Mouse (Mus musculus): ENCODE data around the gene Nxnl2. TPM values are rescaled to one million over a fixed set of nuclear protein-coding genes. Genes with fewer than 3 reads are reported as not detected.

Nxnl2 gene
- polyA plus RNA-seq (2015; fragmentation: Nextera tagmentation; extraction: Ambion mirVana): 1.0 and 2.5 TPM in 2 replicates

GRCm38 (mm10) chr13:51170691-51171680 lies at the start of gene Nxnl2:
TSS of gene Nxnl2 (plus strand) at chr13:51171022.
- Histone ChIP-seq H3K27me3 (peaks cover 20% of the 10 kb centered on the region), H3K4me3 (replicated peaks) (peak within 1 kb of the TSS; percentile 56), H3K9ac (peak within 1 kb of the TSS; percentile 48), H3K4me2 (peak within 1 kb of the TSS; percentile 98), H3K36me3 (no peaks in the 10 kb centered on the region), H3K27ac (no peak within 1 kb of the TSS), H3K9me3 (replicated peaks) (no peaks in the 10 kb centered on the region), H3K4me1 (peaks cover 19% of the 10 kb centered on the region)
- ATAC-seq (replicated peaks; ENCODE audit: low FRiP score): peak; percentile 80
- under 1% methylated on average over 64 of the region's 64 CpGs for WGBS

- Histone ChIP-seq H3K4me1 (peaks cover 61% of the 10 kb centered on the region), H3K9me3 (replicated peaks) (no peaks in the 10 kb centered on the region), H3K27me3 (no peaks in the 10 kb centered on the region), H3K36me3 (peaks cover 24% of the 10 kb centered on the region), H3K4me3 (replicated peaks) (no peak overlapping the region), H3K27ac (no peak overlapping the region), H3K4me2 (no peak overlapping the region), H3K9ac (no peak overlapping the region)
- WGBS: 28% methylated on average over 1 of the region's 1 CpGs
- ATAC-seq (replicated peaks; ENCODE audit: low FRiP score): no peak
These were observed 48.9 kb upstream of the Nxnl2 start for GRCm38 (mm10) chr13:51121966-51122365.

GRCm38 (mm10) chr13:51122771-51123170 lies 48.1 kb upstream of the Nxnl2 start:
- Histone ChIP-seq H3K4me1 (peaks cover 61% of the 10 kb centered on the region), H3K4me3 (replicated peaks) (no peak overlapping the region), H3K27me3 (no peaks in the 10 kb centered on the region), H3K4me2 (no peak overlapping the region), H3K9ac (no peak overlapping the region), H3K27ac (0 out of 2 replicates have a peak overlapping the region, but pooled peaks have one; percentile 42), H3K9me3 (replicated peaks) (no peaks in the 10 kb centered on the region), H3K36me3 (peaks cover 30% of the 10 kb centered on the region)
- ATAC-seq (replicated peaks; ENCODE audit: low FRiP score): no peak
- 64% methylated on average over 8 of the region's 8 CpGs for WGBS

- WGBS: 60% methylated on average over 8 of the region's 8 CpGs
- ATAC-seq (replicated peaks; ENCODE audit: low FRiP score): no peak
- H3K4me3 ChIP-seq (replicated peaks): no peak overlapping the region
- H3K4me2 ChIP-seq: no peak overlapping the region
- H3K4me1 ChIP-seq: peaks cover 40% of the 10 kb centered on the region
- no peak overlapping the region for H3K9ac ChIP-seq
- H3K9me3 ChIP-seq (replicated peaks): no peaks in the 10 kb centered on the region
- peaks cover 52% of the 10 kb centered on the region for H3K36me3 ChIP-seq
- no peaks in the 10 kb centered on the region for H3K27me3 ChIP-seq
- H3K27ac ChIP-seq: no peak overlapping the region
These were observed 45.5 kb upstream of the Nxnl2 start for GRCm38 (mm10) chr13:51125357-51125756.

- no peak for ATAC-seq (replicated peaks; ENCODE audit: low FRiP score)
- Histone ChIP-seq H3K4me2 (no peak overlapping the region), H3K27me3 (no peaks in the 10 kb centered on the region), H3K9ac (no peak overlapping the region), H3K27ac (no peak overlapping the region), H3K36me3 (peaks cover 67% of the 10 kb centered on the region), H3K4me1 (peaks cover 15% of the 10 kb centered on the region), H3K4me3 (replicated peaks) (no peak overlapping the region), H3K9me3 (replicated peaks) (no peaks in the 10 kb centered on the region)
- WGBS: 87% methylated on average over 2 of the region's 2 CpGs
These were observed 42.9 kb upstream of the Nxnl2 start for GRCm38 (mm10) chr13:51127906-51128305.

DNA sequence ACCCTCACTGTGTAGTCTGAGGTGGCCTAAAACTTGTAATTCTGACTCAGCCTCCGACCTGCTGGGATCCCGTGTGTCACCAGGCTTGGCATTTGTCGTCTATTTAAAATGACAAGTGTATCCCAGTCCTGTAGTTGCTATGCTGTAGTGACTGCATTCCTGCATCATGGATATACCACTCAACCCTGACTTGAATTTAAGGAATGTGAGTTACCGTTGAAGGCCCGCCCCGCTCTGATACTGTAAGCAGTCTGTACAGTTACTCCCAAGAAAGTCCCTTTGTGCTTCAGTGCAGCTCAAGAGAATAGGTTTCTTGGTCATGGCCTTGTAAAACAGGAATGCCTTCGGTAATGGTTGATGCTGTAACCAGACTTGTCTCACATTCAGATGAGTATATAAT lies 42.4 kb upstream of the Nxnl2 start:
- WGBS: 73% methylated on average over 7 of the region's 7 CpGs

GRCm38 (mm10) chr13:51131179-51131578 lies 39.6 kb upstream of the Nxnl2 start:
- peaks cover 59% of the 10 kb centered on the region for H3K36me3 ChIP-seq
- no peaks in the 10 kb centered on the region for H3K9me3 ChIP-seq (replicated peaks)
- no peak overlapping the region for H3K27ac ChIP-seq
- WGBS: 86% methylated on average over 10 of the region's 10 CpGs
- no peak overlapping the region for H3K4me2 ChIP-seq
- H3K4me3 ChIP-seq (replicated peaks): no peak overlapping the region
- H3K9ac ChIP-seq: no peak overlapping the region
- no peaks in the 10 kb centered on the region for H3K27me3 ChIP-seq
- no peak for ATAC-seq (replicated peaks; ENCODE audit: low FRiP score)
- 0 out of 2 replicates have a peak, but pooled peaks cover 2% of the 10 kb centered on the region for H3K4me1 ChIP-seq

More for the DNA sequence above, 42.4 kb upstream of the Nxnl2 start:
- peaks cover 10% of the 10 kb centered on the region for H3K4me1 ChIP-seq
- no peak overlapping the region for H3K4me3 ChIP-seq (replicated peaks)
- H3K9ac ChIP-seq: no peak overlapping the region
- no peaks in the 10 kb centered on the region for H3K27me3 ChIP-seq
- H3K27ac ChIP-seq: no peak overlapping the region
- no peak overlapping the region for H3K4me2 ChIP-seq
- ATAC-seq (replicated peaks; ENCODE audit: low FRiP score): 0 out of 2 replicates have a peak, but pooled peaks have one; percentile 46
- peaks cover 62% of the 10 kb centered on the region for H3K36me3 ChIP-seq
- H3K9me3 ChIP-seq (replicated peaks): no peaks in the 10 kb centered on the region

DNA sequence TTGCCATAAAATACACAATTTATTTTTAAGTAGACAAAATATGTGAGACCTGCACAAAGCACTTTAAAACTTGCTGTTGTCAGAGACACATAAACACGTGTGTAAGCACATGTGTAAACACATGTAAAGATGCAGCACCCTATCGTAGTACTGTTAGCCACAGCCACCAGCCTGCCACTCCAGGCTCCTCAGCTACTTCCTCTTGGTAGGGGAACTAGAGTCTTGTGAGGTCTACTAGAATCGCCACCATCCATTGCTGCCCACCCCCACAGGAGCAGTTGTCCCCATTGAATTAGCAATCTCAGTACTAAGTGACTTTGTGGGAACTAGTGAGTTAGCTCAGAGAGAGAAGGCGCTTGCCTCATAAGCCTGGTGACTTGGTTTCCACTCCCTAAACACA lies 34.5 kb upstream of the Nxnl2 start:
- H3K27me3 ChIP-seq: no peaks in the 10 kb centered on the region
- H3K4me3 ChIP-seq (replicated peaks): no peak overlapping the region
- H3K9ac ChIP-seq: no peak overlapping the region
- no peak overlapping the region for H3K4me2 ChIP-seq
- no peaks in the 10 kb centered on the region for H3K9me3 ChIP-seq (replicated peaks)
- peak overlapping the region; percentile 38 for H3K27ac ChIP-seq
- WGBS: 88% methylated on average over 4 of the region's 4 CpGs
- H3K4me1 ChIP-seq: peaks cover 19% of the 10 kb centered on the region
- no peak for ATAC-seq (replicated peaks; ENCODE audit: low FRiP score)
- H3K36me3 ChIP-seq: peaks cover 57% of the 10 kb centered on the region

- H3K4me2 ChIP-seq: no peak overlapping the region
- 53% methylated on average over 2 of the region's 2 CpGs for WGBS
These were observed 33.7 kb upstream of the Nxnl2 start for GRCm38 (mm10) chr13:51136996-51137701.

DNA sequence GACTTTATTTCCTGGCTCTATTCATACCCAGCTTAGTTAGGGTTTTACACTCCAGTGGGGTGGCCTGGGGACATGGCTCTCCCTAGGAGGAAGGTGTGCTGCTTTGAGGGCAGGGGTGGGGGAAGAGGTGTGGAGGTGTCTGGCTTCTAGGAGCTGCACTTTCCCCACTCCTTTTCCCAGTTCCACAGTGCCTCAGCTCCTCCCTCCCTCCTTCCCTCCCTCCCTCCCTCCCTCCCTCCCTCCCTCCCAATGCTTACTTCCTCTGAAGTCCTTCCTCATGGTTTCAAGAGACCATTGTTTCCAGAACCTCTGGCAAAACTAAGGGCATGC lies 33.2 kb upstream of the Nxnl2 start:
- Histone ChIP-seq H3K4me3 (replicated peaks) (no peak overlapping the region), H3K27ac (peak overlapping the region; percentile 38), H3K4me1 (peaks cover 19% of the 10 kb centered on the region), H3K9ac (no peak overlapping the region), H3K4me2 (no peak overlapping the region), H3K36me3 (peaks cover 62% of the 10 kb centered on the region), H3K27me3 (no peaks in the 10 kb centered on the region), H3K9me3 (replicated peaks) (no peaks in the 10 kb centered on the region)
- peak; percentile 54 for ATAC-seq (replicated peaks; ENCODE audit: low FRiP score)

More at GRCm38 (mm10) chr13:51136996-51137701, 33.7 kb upstream of the Nxnl2 start:
- peaks cover 19% of the 10 kb centered on the region for H3K4me1 ChIP-seq
- no peak overlapping the region for H3K9ac ChIP-seq
- no peaks in the 10 kb centered on the region for H3K27me3 ChIP-seq
- H3K9me3 ChIP-seq (replicated peaks): no peaks in the 10 kb centered on the region
- peak overlapping the region; percentile 38 for H3K27ac ChIP-seq
- H3K4me3 ChIP-seq (replicated peaks): no peak overlapping the region
- H3K36me3 ChIP-seq: peaks cover 62% of the 10 kb centered on the region
- ATAC-seq (replicated peaks; ENCODE audit: low FRiP score): 0 out of 2 replicates have a peak, but pooled peaks have one; percentile 29

DNA sequence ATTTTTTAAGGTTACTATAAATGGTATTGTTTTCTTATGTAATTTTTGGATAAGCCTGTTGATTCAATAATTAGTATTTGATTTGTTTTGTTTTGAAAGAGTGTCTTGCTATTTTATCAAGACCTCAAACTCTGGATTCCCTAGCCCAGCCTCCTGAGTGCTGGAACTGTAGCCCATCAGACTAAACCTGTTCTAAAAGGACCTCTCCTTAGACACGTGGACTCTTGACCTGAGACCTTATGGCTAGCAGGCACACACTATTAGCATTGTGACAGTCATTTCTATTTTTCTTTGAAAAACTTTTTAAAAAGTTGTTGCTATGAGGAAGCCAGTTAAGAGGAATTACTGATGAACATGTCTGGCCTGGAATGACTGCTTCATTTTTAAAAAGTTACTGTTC lies 23.7 kb upstream of the Nxnl2 start:
- peaks cover 76% of the 10 kb centered on the region for H3K36me3 ChIP-seq

More for the DNA sequence above, 23.7 kb upstream of the Nxnl2 start:
- no peaks in the 10 kb centered on the region for H3K9me3 ChIP-seq (replicated peaks)
- H3K9ac ChIP-seq: no peak overlapping the region
- H3K27me3 ChIP-seq: no peaks in the 10 kb centered on the region
- H3K4me2 ChIP-seq: no peak overlapping the region
- 63% methylated on average over 1 of the region's 1 CpGs for WGBS
- 0 out of 2 replicates have a peak, but pooled peaks cover 2% of the 10 kb centered on the region for H3K4me1 ChIP-seq
- no peak overlapping the region for H3K4me3 ChIP-seq (replicated peaks)
- no peak overlapping the region for H3K27ac ChIP-seq
- no peak for ATAC-seq (replicated peaks; ENCODE audit: low FRiP score)

All from kidney, embryonic 15.5 days (tissue).